Mouse (Mus musculus): Measurements from ENCODE around the gene Mlc1.
A peak's percentile ranks its signal among the peaks of the same experiment; 100 is the strongest.

The Mlc1 gene

GRCm38 (mm10) chr15:88936619-88937290, 42.1 kb downstream of the Mlc1 start:
- DNase-seq: peak in 1 of 2 experiments; percentile 25

- peak in 1 of 2 experiments; percentile 23 for DNase-seq
Observed at GRCm38 (mm10) chr15:88934141-88934540, 44.7 kb downstream of the Mlc1 start.

GRCm38 (mm10) chr15:88932667-88933066, 46.1 kb downstream of the Mlc1 start:
- no peak for DNase-seq

- no peak for DNase-seq
Observed at GRCm38 (mm10) chr15:88921992-88922310, 56.9 kb downstream of the Mlc1 start.

- DNase-seq: peak; percentile 79 to 88
Observed at GRCm38 (mm10) chr15:88921131-88921991, 57.4 kb downstream of the Mlc1 start.

- DNase-seq: no peak
Observed at GRCm38 (mm10) chr15:88920065-88920464, 58.7 kb downstream of the Mlc1 start.

GRCm38 (mm10) chr15:88919328-88919727, 59.5 kb downstream of the Mlc1 start:
- DNase-seq: no peak

- DNase-seq: no peak
Observed at GRCm38 (mm10) chr15:88917126-88917525, 61.7 kb downstream of the Mlc1 start.

GRCm38 (mm10) chr15:88916366-88916765, 62.4 kb downstream of the Mlc1 start:
- DNase-seq: no peak

GRCm38 (mm10) chr15:88915046-88915445, 63.8 kb downstream of the Mlc1 start:
- DNase-seq: no peak

- DNase-seq: no peak
Observed at GRCm38 (mm10) chr15:88906347-88906746, 72.5 kb downstream of the Mlc1 start.
